Mouse (Mus musculus) neutrophil, adult 83 days (primary cell): ENCODE results near the gene Anxa2. TPM values are rescaled to one million over a fixed set of nuclear protein-coding genes. Genes with fewer than 3 reads are reported as not detected.

Source experiments
- total RNA-seq, 2 experiments: library from RNA; stranded (reverse); gene quantifications; one replicate each; pipeline ENCODE4 v1.2.4; 2023

Gene Anxa2
- total RNA-seq: 100 to 1,000 TPM; 731 to 855 TPM

GRCm38 (mm10) chr9:69453066-69453900, at the start of gene Anxa2:
Anxa2 (plus strand) TSS chr9:69453620.

Other genes with a start within 250 kb of the Anxa2 start
- gene Ice2, start 55.7 kb upstream of the Anxa2 start, total RNA-seq: 1 to 10 TPM; 6.0 to 8.5 TPM